ENCODE assay signal across 19 mouse cellular contexts in genomic region chr15:27981764-27982500, GRCm38 (mm10). TPM values are rescaled to one million over a fixed set of nuclear protein-coding genes. Genes with fewer than 3 reads are reported as not detected.
DNase-seq lines count a peak whose midpoint lies in the region; ATAC-seq and TF ChIP-seq lines count a peak whose summit lies in the region.
"Had no signal": no experiment of that assay in that cellular context is flagged by ENCODE, and none has a peak within 500 bp of the region (broad histone marks: within the 10 kb centered on the region; RNA-seq: fewer than 3 reads in every experiment).

No protein-coding gene starts in this region.

- peaks cover 23% of the 10 kb centered on the region for H3K4me1 ChIP-seq in heart, embryonic 16.5 days (ENCODE audit: control insufficient read depth, insufficient read depth, low read length)
- peaks cover 3% of the 10 kb centered on the region; the same call in 1 of the 2 replicates for H3K4me1 ChIP-seq in lung, embryonic 16.5 days (replicated peaks; ENCODE audit: control insufficient read depth, insufficient read depth, low read length)
- H3K4me1 ChIP-seq in lung, adult 2 months (ENCODE audit: control insufficient read depth, insufficient read depth, low read length) = peaks cover 10% of the 10 kb centered on the region
- peaks cover 42% of the 10 kb centered on the region for H3K4me1 ChIP-seq in embryonic facial prominence, embryonic 10.5 days

- no peak overlapping the region for H3K4me2 ChIP-seq in heart, embryonic 16.5 days (ENCODE audit: low read depth, low read length)
- H3K4me2 ChIP-seq in lung, embryonic 16.5 days (ENCODE audit: low read depth, low read length) = no peak overlapping the region
- H3K4me2 ChIP-seq: midbrain, embryonic 12.5 days had no signal

- DNase-seq in heart, postnatal 14 days = no peak
- DNase-seq in lung, adult 2 months = no peak
- DNase-seq in embryonic facial prominence, embryonic 10.5 days (ENCODE audit: low spot score) = peak; percentile 47
- DNase-seq in adrenal gland, postnatal 14 days = no peak
- DNase-seq in urinary bladder, postnatal 36 days (ENCODE audit: low spot score in 2 of 2) = no peak
- DNase-seq: adrenal gland, postnatal 25 days; cerebellum, postnatal 25 days; heart, adult 18-20 months; kidney, adult 9 months; right cerebral cortex, postnatal 25 days; thymus, postnatal 36 days had no signal

- H3K27me3 ChIP-seq in heart, embryonic 16.5 days (ENCODE audit: control insufficient read depth, insufficient read depth, low read length) = no peaks in the 10 kb centered on the region
- no peaks in the 10 kb centered on the region for H3K27me3 ChIP-seq in lung, embryonic 16.5 days (ENCODE audit: control insufficient read depth, insufficient read depth, low read depth, low read length)
- H3K27me3 ChIP-seq in embryonic facial prominence, embryonic 10.5 days (replicated peaks; ENCODE audit: low read depth, poor library complexity, severe bottlenecking) = no peaks in the 10 kb centered on the region
- H3K27me3 ChIP-seq: midbrain, embryonic 12.5 days had no signal

- no peaks in the 10 kb centered on the region for H3K9me3 ChIP-seq in heart, embryonic 16.5 days (replicated peaks; ENCODE audit: control insufficient read depth, low read length)
- no peaks in the 10 kb centered on the region for H3K9me3 ChIP-seq in lung, embryonic 16.5 days (ENCODE audit: control insufficient read depth, low read length)
- H3K9me3 ChIP-seq in embryonic facial prominence, embryonic 10.5 days = no peaks in the 10 kb centered on the region
- H3K9me3 ChIP-seq: midbrain, embryonic 12.5 days had no signal

- H3K27ac ChIP-seq in heart, embryonic 16.5 days (ENCODE audit: low read length) = no peak overlapping the region
- no peak overlapping the region for H3K27ac ChIP-seq in lung, embryonic 16.5 days (ENCODE audit: low read length)
- 0 out of 2 replicates have a peak overlapping the region, but pooled peaks have one; percentile 19 for H3K27ac ChIP-seq in embryonic facial prominence, embryonic 10.5 days (replicated peaks)
- H3K27ac ChIP-seq: liver, embryonic 14.5 days; midbrain, embryonic 12.5 days had no signal

- H3K36me3 ChIP-seq in heart, embryonic 16.5 days (ENCODE audit: control insufficient read depth, insufficient read depth) = no peaks in the 10 kb centered on the region
- no peaks in the 10 kb centered on the region for H3K36me3 ChIP-seq in lung, embryonic 16.5 days (ENCODE audit: control insufficient read depth, insufficient read depth, low read length)
- no peaks in the 10 kb centered on the region for H3K36me3 ChIP-seq in embryonic facial prominence, embryonic 10.5 days (replicated peaks)
- H3K36me3 ChIP-seq: midbrain, embryonic 12.5 days had no signal

- intact Hi-C loops in heart, postnatal 14 days (cut with DNase I) = loop anchor here (5.0 kb wide), 1 partner anchor 40 kb away; no protein-coding TSS in a partner anchor

- H3K9ac ChIP-seq in heart, embryonic 16.5 days (ENCODE audit: low read length) = no peak overlapping the region
- no peak overlapping the region for H3K9ac ChIP-seq in lung, embryonic 16.5 days (ENCODE audit: low read length)
- H3K9ac ChIP-seq: liver, embryonic 14.5 days; midbrain, embryonic 12.5 days had no signal

- WGBS in heart, embryonic 16.5 days = 63% methylated on average over 13 of the region's 13 CpGs
- 55% methylated on average over 13 of the region's 13 CpGs for WGBS in lung, embryonic 16.5 days
- WGBS in lung, adult 2 months = 35% methylated on average over 13 of the region's 13 CpGs
- WGBS in embryonic facial prominence, embryonic 10.5 days = 51% methylated on average over 13 of the region's 13 CpGs

- no peak overlapping the region for H3K4me3 ChIP-seq in heart, embryonic 16.5 days (ENCODE audit: low read length)
- no peak overlapping the region for H3K4me3 ChIP-seq in lung, embryonic 16.5 days (ENCODE audit: low read length)
- H3K4me3 ChIP-seq in lung, adult 2 months (replicated peaks; ENCODE audit: extremely low read depth, low read depth, low read length) = no peak overlapping the region
- no peak overlapping the region for H3K4me3 ChIP-seq in embryonic facial prominence, embryonic 10.5 days
- H3K4me3 ChIP-seq: midbrain, embryonic 12.5 days; myocyte had no signal

- no peak for TF ChIP-seq CTCF in lung, adult 2 months (IDR thresholded peaks at IDR 0.05; ENCODE audit: insufficient read depth, low read length)

- no peak for TF ChIP-seq POLR2A in lung, adult 2 months (IDR thresholded peaks at IDR 0.05; ENCODE audit: borderline replicate concordance, extremely low read depth, low read depth, low read length)

- peak; percentile 37; the same call in 1 of the 2 replicates for ATAC-seq in heart, embryonic 16.5 days (replicated peaks; ENCODE audit: extremely low read depth, insufficient read depth, low FRiP score)
- ATAC-seq in lung, embryonic 16.5 days (ENCODE audit: low read depth) = peak; percentile 43; the same call in 1 of the 2 replicates
- peak; percentile 90 for ATAC-seq in granulocyte monocyte progenitor cell, adult 5-6 weeks (replicated peaks; ENCODE audit: poor library complexity, severe bottlenecking)
- ATAC-seq: forebrain, embryonic 14.5 days; inflammation-experienced regulatory T-cells, adult 6 months had no signal

RNA-seq across cellular contexts. Expression of gene Trio, which starts 43.7 kb away (rescaled TPM):
- polyA plus RNA-seq in heart, embryonic 16.5 days (2015; fragmentation: Nextera tagmentation; extraction: Ambion mirVana) = 17.2 and 18.7 TPM in 2 replicates
- 10 to 100 TPM; 59.0 to 60.3 TPM for total RNA-seq in heart, postnatal 14 days (2021)
- 16.4 and 18.3 TPM in 2 replicates for polyA plus RNA-seq in lung, embryonic 16.5 days (2015; fragmentation: Nextera tagmentation; extraction: Ambion mirVana)
- polyA plus RNA-seq in lung, adult 2 months (2012; rRNA removed) = 39.8 and 47.5 TPM in 2 replicates
- polyA plus RNA-seq in embryonic facial prominence, embryonic 10.5 days (2016; fragmentation: Nextera tagmentation; extraction: Ambion mirVana) = 24.8 and 28.8 TPM in 2 replicates
- total RNA-seq in granulocyte monocyte progenitor cell, adult 5-6 weeks (2014; fragmentation: Nextera tagmentation) = 30.3 and 40.2 TPM in 2 replicates
- total RNA-seq in granulocyte monocyte progenitor cell, adult 5-6 weeks (2017) = 21.1 and 25.9 TPM in 2 replicates
- 59.0 and 63.5 TPM in 2 replicates for total RNA-seq in adrenal gland, postnatal 14 days (2021)

Comparison
In these comparisons a context has a peak if more than half of its experiments do, and no peak if none do; other contexts are left out.
1. ATAC-seq: peak in every context shown above with its lines; median percentile 90 in granulocyte monocyte progenitor cell, adult 5-6 weeks; 43 in lung, embryonic 16.5 days; 37 in heart, embryonic 16.5 days.